Mouse (Mus musculus): Measurements from ENCODE around the gene Esp6. TPM values are rescaled to one million over a fixed set of nuclear protein-coding genes. Genes with fewer than 3 reads are reported as not detected.
"Not testable (repeated sequence)": the region's sequence is repeated elsewhere in the genome, so short reads cannot be mapped to it uniquely, and the experiment has no call there.

Esp6 gene
- polyA plus RNA-seq (2012; rRNA removed) = not detected in 2 replicates

GRCm38 (mm10) chr17:40561207-40561606 lies at the start of gene Esp6:
Gene Esp6 (plus strand): TSS chr17:40561507.
- no peak for DNase-seq (ENCODE audit: low read depth)

GRCm38 (mm10) chr17:40519818-40520217 lies 41.5 kb upstream of the Esp6 start, which contains the start of gene Esp8:
Gene Esp8 (plus strand): TSS chr17:40520022.
- DNase-seq (ENCODE audit: low read depth) = no peak

GRCm38 (mm10) chr17:40529813-40530212 lies 31.5 kb upstream of the Esp6 start:
- DNase-seq (ENCODE audit: low read depth) = no peak

- DNase-seq (ENCODE audit: low read depth) = no peak
These were observed 30.2 kb upstream of the Esp6 start for GRCm38 (mm10) chr17:40531147-40531546.

- not testable (repeated sequence) for DNase-seq (ENCODE audit: low read depth)
These were observed 14.3 kb upstream of the Esp6 start for GRCm38 (mm10) chr17:40547005-40547404.

- no peak for DNase-seq (ENCODE audit: low read depth)
These were observed 7.8 kb upstream of the Esp6 start for GRCm38 (mm10) chr17:40553470-40553869.

GRCm38 (mm10) chr17:40583906-40584305 lies 22.6 kb downstream of the Esp6 start:
- DNase-seq (ENCODE audit: low read depth) = not testable (repeated sequence)

- DNase-seq (ENCODE audit: low read depth) = no peak
These were observed 30.0 kb downstream of the Esp6 start for GRCm38 (mm10) chr17:40591297-40591696.

- no peak for DNase-seq (ENCODE audit: low read depth)
These were observed 37.0 kb downstream of the Esp6 start, which contains the start of gene Esp4 for GRCm38 (mm10) chr17:40598294-40598693. Gene Esp4 (plus strand): TSS chr17:40598594.

Other genes starting within 250 kb of the Esp6 start
- gene Crisp1, start 242.3 kb upstream of the Esp6 start, polyA plus RNA-seq (2012; rRNA removed) = 1,772 and 3,313 TPM in 2 replicates
- not detected in 2 replicates for gene Esp8, start 41.5 kb upstream of the Esp6 start, polyA plus RNA-seq (2012; rRNA removed)
- gene Esp4, start 37.1 kb downstream of the Esp6 start, polyA plus RNA-seq (2012; rRNA removed) = not detected in 2 replicates
- not detected in 2 replicates for gene Esp3, start 70.6 kb downstream of the Esp6 start, polyA plus RNA-seq (2012; rRNA removed)
- not detected in 2 replicates for gene Esp1, start 165.6 kb downstream of the Esp6 start, polyA plus RNA-seq (2012; rRNA removed)
- 7.5 and 9.3 TPM in 2 replicates for gene Crisp2, start 245.5 kb downstream of the Esp6 start, polyA plus RNA-seq (2012; rRNA removed)
- not detected in 2 replicates for gene Rhag, start 249.6 kb downstream of the Esp6 start, polyA plus RNA-seq (2012; rRNA removed)